Mouse (Mus musculus) lung, adult 10 weeks (tissue): ENCODE data around the gene Vmn1r160. TPM values are rescaled to one million over a fixed set of nuclear protein-coding genes. Genes with fewer than 3 reads are reported as not detected.

Experiments
- polyA plus RNA-seq: library from polyadenylated mRNA; stranded (reverse); fragments of 350-450 nt; fragmentation: Illumina TruSeq; extraction: RNeasy Lipid Tissue Mini Kit (QIAGEN cat#74804); gene quantifications from one replicate; pipeline ENCODE4 v1.2.3, GENCODE M21; 2014; ENCODE audit warnings: low read depth, low replicate concordance; ENCODE audit not compliant: insufficient read depth

The Vmn1r160 gene
- polyA plus RNA-seq = not detected

DNA sequence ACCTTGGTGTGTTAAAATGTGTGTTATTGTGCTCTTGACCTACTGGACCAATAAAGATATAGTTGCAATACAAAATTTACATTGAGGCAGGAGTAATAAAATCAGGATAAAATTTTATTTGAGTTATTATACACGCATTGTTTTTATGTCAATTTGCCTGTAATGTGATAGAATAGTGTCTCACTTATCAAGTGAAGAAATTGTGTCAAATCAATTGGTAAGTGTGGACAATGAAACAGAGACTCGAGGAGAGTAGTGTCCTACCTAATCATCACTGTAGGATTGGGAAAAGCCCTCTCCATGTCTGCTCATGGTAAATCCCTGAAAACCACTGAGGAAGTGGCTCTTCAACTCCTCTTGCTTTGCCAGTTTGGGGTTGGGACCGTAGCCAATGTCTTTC is at the start of gene Vmn1r160:
Gene Vmn1r160 (plus strand): TSS at position 301 of the 400 bp plus-strand sequence.

DNA sequence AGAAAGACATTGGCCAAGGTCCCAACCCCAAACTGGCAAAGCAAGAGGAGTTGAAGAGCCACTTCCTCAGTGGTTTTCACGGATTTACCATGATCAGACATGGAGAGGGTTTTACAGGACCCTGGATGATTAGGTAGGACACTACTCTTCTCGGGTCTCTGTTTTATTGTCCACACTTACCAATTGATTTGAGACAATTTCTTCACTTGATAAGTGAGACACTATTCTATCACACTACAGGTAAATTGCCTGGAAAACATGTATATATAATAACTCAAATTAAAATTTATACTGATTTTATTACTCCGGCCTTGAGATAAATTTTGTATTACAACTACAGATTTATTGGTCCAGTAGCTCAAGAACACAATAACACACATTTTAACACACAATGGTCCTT is 27.5 kb upstream of the Vmn1r160 start, which contains the start of gene Vmn1r159:
Gene Vmn1r159 (minus strand): TSS at position 101 of the 400 bp plus-strand sequence.

Other genes starting within 250 kb of the Vmn1r160 start
- gene Vmn1r155, start 213.2 kb upstream of the Vmn1r160 start, polyA plus RNA-seq = not detected
- gene Gm8693, start 178.9 kb upstream of the Vmn1r160 start, polyA plus RNA-seq = not detected
- gene Gm4567, start 151.5 kb upstream of the Vmn1r160 start, polyA plus RNA-seq = not detected
- gene Vmn1r157, start 109.5 kb upstream of the Vmn1r160 start, polyA plus RNA-seq = not detected
- not detected for gene Vmn1r158, start 80.4 kb upstream of the Vmn1r160 start, polyA plus RNA-seq
- gene Vmn1r159, start 27.6 kb upstream of the Vmn1r160 start, polyA plus RNA-seq = not detected
- gene Gm4214, start 113.4 kb downstream of the Vmn1r160 start, polyA plus RNA-seq = not detected
- not detected for gene Gm4216, start 148.7 kb downstream of the Vmn1r160 start, polyA plus RNA-seq
- not detected for gene Vmn1r163, start 184.3 kb downstream of the Vmn1r160 start, polyA plus RNA-seq
- not detected for gene Gm8720, start 196.2 kb downstream of the Vmn1r160 start, polyA plus RNA-seq